Mouse (Mus musculus) liver, postnatal 0 days (tissue): ENCODE measurements around the gene Dnajc10.

Source experiments
- CTCF ChIP-seq: sonication (generic); IDR thresholded peaks from 2 replicates; pipeline ENCODE4 v1.5.1; 2016; ENCODE audit warnings: antibody characterized with exemption, low read depth
- EP300 ChIP-seq: IDR thresholded peaks from 2 replicates; pipeline ENCODE4 v1.6.1; 2016; ENCODE audit warnings: antibody characterized with exemption, low read depth, mild to moderate bottlenecking

DNA sequence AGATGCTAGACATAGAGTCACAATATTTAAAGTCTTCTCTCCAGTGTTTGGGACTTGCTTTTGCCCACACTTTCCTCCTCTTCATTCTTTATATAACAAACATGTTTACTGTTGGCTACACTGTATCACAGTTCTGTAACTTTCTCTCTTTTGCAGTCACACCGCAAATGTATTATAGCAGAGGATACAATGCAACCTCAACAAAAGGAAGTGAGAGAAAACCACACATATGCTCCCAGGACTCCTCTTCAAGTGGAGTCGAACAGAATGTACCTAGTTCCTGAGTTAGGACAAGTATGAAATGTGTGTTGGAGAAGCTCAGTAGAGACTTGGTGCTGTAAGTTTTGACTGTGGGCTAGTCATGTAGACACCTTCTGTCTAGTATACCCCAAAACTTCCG is 42.2 kb upstream of the Dnajc10 start:
- TF ChIP-seq CTCF = no peak
- TF ChIP-seq EP300 = no peak
